Mouse (Mus musculus) heart, embryonic 11.5 days (tissue): ENCODE results near the gene Kif26b. TPM values are rescaled to one million over a fixed set of nuclear protein-coding genes. Genes with fewer than 3 reads are reported as not detected.

ENCODE experiments used
- ATAC-seq: fragments of 200-750 bp; cut with Nextera tagmentation; replicated peaks from 2 replicates; pipeline ENCODE4 v1.8.0; 2017; ENCODE audit warnings: moderate library complexity; ENCODE audit not compliant: insufficient number of reproducible peaks, low FRiP score, low TSS enrichment
- H3K27ac ChIP-seq: fragments of 300-500 bp; sonication (generic); 2 replicates; pipeline ENCODE4 v1.5.1; 2014; ENCODE audit warnings: mild to moderate bottlenecking, low read depth, low read length
- H3K27me3 ChIP-seq: fragments of 300-500 bp; sonication (generic); 2 replicates; pipeline ENCODE4 v1.6.1; 2014; ENCODE audit warnings: mild to moderate bottlenecking, low read length, mixed read lengths; ENCODE audit not compliant: control insufficient read depth, insufficient read depth
- H3K36me3 ChIP-seq: fragments of 300-500 bp; sonication (generic); 2 replicates; pipeline ENCODE4 v1.6.1; 2014; ENCODE audit warnings: mild to moderate bottlenecking, low read length, moderate library complexity, mixed read lengths; ENCODE audit not compliant: control insufficient read depth, insufficient read depth
- H3K4me1 ChIP-seq: fragments of 300-500 bp; sonication (generic); 2 replicates; pipeline ENCODE4 v1.6.1; 2014; ENCODE audit warnings: low read length; ENCODE audit not compliant: control insufficient read depth, insufficient read depth
- H3K4me2 ChIP-seq: fragments of 300-500 bp; sonication (generic); 2 replicates; pipeline ENCODE4 v1.6.1; 2014; ENCODE audit warnings: mild to moderate bottlenecking, moderate library complexity
- H3K4me3 ChIP-seq: fragments of 300-500 bp; sonication (generic); 2 replicates; pipeline ENCODE4 v1.5.1; 2014; ENCODE audit warnings: low read depth, low read length
- H3K9ac ChIP-seq: fragments of 300-500 bp; sonication (generic); 2 replicates; pipeline ENCODE4 v1.6.1; 2014; ENCODE audit warnings: mild to moderate bottlenecking, low read depth, low read length, moderate library complexity
- H3K9me3 ChIP-seq: fragments of 300-500 bp; sonication (generic); replicated peaks from 2 replicates; pipeline ENCODE4 v1.6.1; 2016; ENCODE audit warnings: low read length; ENCODE audit not compliant: control insufficient read depth
- WGBS: fragments of 180-500 bp; shearing (Covaris S2); extraction: QIAGEN DNeasy Blood & Tissue Kit; methylation state at CpG from one replicate; pipeline ENCODE4 v1.1.7; 2014; ENCODE audit not compliant: insufficient replicate concordance; 5-methylcytosine and 5-hydroxymethylcytosine counted together
- polyA plus RNA-seq: library from polyadenylated mRNA; unstranded; fragments of >200 nt; fragmentation: Nextera tagmentation; extraction: Ambion mirVana; gene quantifications from 2 replicates; pipeline ENCODE4 v1.2.1, GENCODE M21; 2014

Kif26b gene
- polyA plus RNA-seq, 1 experiment from 2014 or later, result 18.9 TPM

GRCm38 (mm10) chr1:178832571-178832970 is 303.6 kb downstream of the Kif26b start:
- ATAC-seq, result no peak
- H3K4me1 ChIP-seq, result peaks cover 8% of the 10 kb centered on the region
- no peak overlapping the region for H3K27ac ChIP-seq
- H3K9ac ChIP-seq, result no peak overlapping the region
- H3K36me3 ChIP-seq, result no peaks in the 10 kb centered on the region; the same call in 1 of the 2 replicates
- no peaks in the 10 kb centered on the region for H3K9me3 ChIP-seq
- no peaks in the 10 kb centered on the region for H3K27me3 ChIP-seq
- H3K4me2 ChIP-seq, result no peak overlapping the region
- H3K4me3 ChIP-seq, result no peak overlapping the region
- 69% methylated on average over 6 of the region's 6 CpGs for WGBS

GRCm38 (mm10) chr1:178835805-178836204 is 306.9 kb downstream of the Kif26b start:
- H3K4me1 ChIP-seq, result peaks cover 16% of the 10 kb centered on the region
- H3K27me3 ChIP-seq, result no peaks in the 10 kb centered on the region
- no peaks in the 10 kb centered on the region for H3K9me3 ChIP-seq
- H3K4me3 ChIP-seq, result no peak overlapping the region
- ATAC-seq, result no peak
- WGBS, result 69% methylated on average over 9 of the region's 9 CpGs
- H3K4me2 ChIP-seq, result no peak overlapping the region
- H3K9ac ChIP-seq, result no peak overlapping the region
- no peaks in the 10 kb centered on the region; the same call in 1 of the 2 replicates for H3K36me3 ChIP-seq
- no peak overlapping the region for H3K27ac ChIP-seq

- no peaks in the 10 kb centered on the region; the same call in 1 of the 2 replicates for H3K36me3 ChIP-seq
- 69% methylated on average over 1 of the region's 1 CpGs for WGBS
- H3K4me2 ChIP-seq, result no peak overlapping the region
- H3K9ac ChIP-seq, result no peak overlapping the region
- no peak overlapping the region for H3K4me3 ChIP-seq
- peaks cover 16% of the 10 kb centered on the region for H3K4me1 ChIP-seq
- H3K9me3 ChIP-seq, result no peaks in the 10 kb centered on the region
- ATAC-seq, result no peak
- H3K27me3 ChIP-seq, result no peaks in the 10 kb centered on the region
- H3K27ac ChIP-seq, result no peak overlapping the region
Observed at GRCm38 (mm10) chr1:178836998-178837397, 308.1 kb downstream of the Kif26b start.

GRCm38 (mm10) chr1:178838696-178839320 is 309.9 kb downstream of the Kif26b start:
- peak overlapping the region; percentile 17; the same call in 1 of the 2 replicates for H3K27ac ChIP-seq
- H3K4me1 ChIP-seq, result peaks cover 16% of the 10 kb centered on the region
- no peaks in the 10 kb centered on the region for H3K9me3 ChIP-seq
- WGBS, result 47% methylated on average over 10 of the region's 10 CpGs
- no peak for ATAC-seq
- no peak overlapping the region for H3K9ac ChIP-seq
- H3K4me2 ChIP-seq, result 0 out of 2 replicates have a peak overlapping the region, but pooled peaks have one; percentile 7
- H3K27me3 ChIP-seq, result no peaks in the 10 kb centered on the region
- H3K36me3 ChIP-seq, result no peaks in the 10 kb centered on the region; the same call in 1 of the 2 replicates
- no peak overlapping the region for H3K4me3 ChIP-seq

- H3K36me3 ChIP-seq, result no peaks in the 10 kb centered on the region; the same call in 1 of the 2 replicates
- H3K4me1 ChIP-seq, result peaks cover 16% of the 10 kb centered on the region
- no peak overlapping the region for H3K4me2 ChIP-seq
- WGBS, result 52% methylated on average over 7 of the region's 7 CpGs
- no peaks in the 10 kb centered on the region for H3K9me3 ChIP-seq
- H3K4me3 ChIP-seq, result no peak overlapping the region
- no peak overlapping the region for H3K9ac ChIP-seq
- no peak for ATAC-seq
- no peaks in the 10 kb centered on the region for H3K27me3 ChIP-seq
- H3K27ac ChIP-seq, result no peak overlapping the region
Observed at GRCm38 (mm10) chr1:178840311-178840710, 311.4 kb downstream of the Kif26b start.

GRCm38 (mm10) chr1:178844839-178845238 is 315.9 kb downstream of the Kif26b start:
- Histone ChIP-seq H3K4me3 (no peak overlapping the region), H3K4me1 (peaks cover 6% of the 10 kb centered on the region; the same call in 1 of the 2 replicates), H3K36me3 (no peaks in the 10 kb centered on the region), H3K9ac (no peak overlapping the region), H3K27me3 (no peaks in the 10 kb centered on the region), H3K27ac (no peak overlapping the region), H3K9me3 (no peaks in the 10 kb centered on the region), H3K4me2 (no peak overlapping the region)
- no peak for ATAC-seq
- WGBS, result 65% methylated on average over 6 of the region's 6 CpGs

- Histone ChIP-seq H3K4me2 (no peak overlapping the region), H3K9me3 (no peaks in the 10 kb centered on the region), H3K9ac (no peak overlapping the region), H3K4me1 (0 out of 2 replicates have a peak, but pooled peaks cover 3% of the 10 kb centered on the region), H3K27me3 (no peaks in the 10 kb centered on the region), H3K36me3 (no peaks in the 10 kb centered on the region), H3K4me3 (no peak overlapping the region), H3K27ac (no peak overlapping the region)
- no peak for ATAC-seq
- 84% methylated on average over 5 of the region's 5 CpGs for WGBS
Observed at GRCm38 (mm10) chr1:178847569-178847968, 318.6 kb downstream of the Kif26b start.

GRCm38 (mm10) chr1:178848380-178849106 is 319.6 kb downstream of the Kif26b start:
- Histone ChIP-seq H3K4me2 (no peak overlapping the region), H3K9me3 (no peaks in the 10 kb centered on the region), H3K36me3 (no peaks in the 10 kb centered on the region), H3K27me3 (no peaks in the 10 kb centered on the region), H3K4me3 (no peak overlapping the region), H3K4me1 (0 out of 2 replicates have a peak, but pooled peaks cover 3% of the 10 kb centered on the region), H3K9ac (no peak overlapping the region), H3K27ac (no peak overlapping the region)
- 72% methylated on average over 5 of the region's 5 CpGs for WGBS
- no peak for ATAC-seq
